ENCODE assay signal across 24 mouse cellular contexts in genomic region chr6:5723986-5724385, GRCm38 (mm10). TPM values are rescaled to one million over a fixed set of nuclear protein-coding genes. Genes with fewer than 3 reads are reported as not detected.
DNase-seq lines count a peak whose midpoint lies in the region; ATAC-seq lines count a peak whose summit lies in the region.
"Had no signal": no experiment of that assay in that cellular context is flagged by ENCODE, and none has a peak within 500 bp of the region (broad histone marks: within the 10 kb centered on the region; RNA-seq: fewer than 3 reads in every experiment).

No protein-coding gene starts in this region.

- no peak overlapping the region for H3K9ac ChIP-seq in midbrain, embryonic 13.5 days (replicated peaks)
- no peak overlapping the region for H3K9ac ChIP-seq in forebrain, embryonic 16.5 days (replicated peaks; ENCODE audit: low read depth, low read length)

- peaks cover 15% of the 10 kb centered on the region; the same call in 1 of the 2 replicates for H3K27me3 ChIP-seq in midbrain, embryonic 13.5 days
- no peaks in the 10 kb centered on the region for H3K27me3 ChIP-seq in forebrain, embryonic 16.5 days (replicated peaks; ENCODE audit: control insufficient read depth, insufficient read depth, low read length)
- H3K27me3 ChIP-seq: CH12.LX had no signal

- H3K4me2 ChIP-seq in midbrain, embryonic 13.5 days (replicated peaks): no peak overlapping the region
- H3K4me2 ChIP-seq in forebrain, embryonic 16.5 days (ENCODE audit: low read length): no peak overlapping the region

- no peak overlapping the region for H3K27ac ChIP-seq in midbrain, embryonic 13.5 days
- H3K27ac ChIP-seq in forebrain, embryonic 16.5 days (ENCODE audit: low read length): no peak overlapping the region

- peaks cover 11% of the 10 kb centered on the region for H3K4me1 ChIP-seq in midbrain, embryonic 13.5 days (replicated peaks)
- peaks cover 11% of the 10 kb centered on the region for H3K4me1 ChIP-seq in forebrain, embryonic 16.5 days (replicated peaks; ENCODE audit: control insufficient read depth, insufficient read depth, low read length)

- 85% methylated on average over 1 of the region's 1 CpGs for WGBS in midbrain, embryonic 13.5 days
- WGBS in forebrain, embryonic 16.5 days: 86% methylated on average over 1 of the region's 1 CpGs

- H3K4me3 ChIP-seq in midbrain, embryonic 13.5 days (replicated peaks): no peak overlapping the region
- no peak overlapping the region for H3K4me3 ChIP-seq in forebrain, embryonic 16.5 days (replicated peaks; ENCODE audit: low read length)

- H3K9me3 ChIP-seq in midbrain, embryonic 13.5 days: no peaks in the 10 kb centered on the region
- no peaks in the 10 kb centered on the region for H3K9me3 ChIP-seq in forebrain, embryonic 16.5 days (ENCODE audit: control insufficient read depth, low read length)
- H3K9me3 ChIP-seq: G1E had no signal

- no peaks in the 10 kb centered on the region for H3K36me3 ChIP-seq in midbrain, embryonic 13.5 days
- H3K36me3 ChIP-seq in forebrain, embryonic 16.5 days (ENCODE audit: control insufficient read depth, insufficient read depth): no peaks in the 10 kb centered on the region
- H3K36me3 ChIP-seq: G1E had no signal

- DNase-seq in ES-CJ7 (ENCODE audit: low read depth, low spot score): peak; percentile 77
- peak; percentile 68 for DNase-seq in R1 (ENCODE audit: low read depth, low spot score)
- DNase-seq in ZHBTc4 (ENCODE audit: low read depth, low spot score): peak; percentile 47
- no peak for DNase-seq in thymus, postnatal 4 days
- DNase-seq: adrenal gland, adult 2 months; adrenal gland, adult 8-10 months; adrenal gland, postnatal 10 days; adrenal gland, postnatal 14 days; adrenal gland, postnatal 25 days; adrenal gland, postnatal 36 days; B cell, adult 2 months; cerebellum, adult 11 months; cerebellum, adult 11-12 months; cerebellum, adult 18-20 months; cerebellum, adult 2 months; cerebellum, adult 8-10 months; cerebellum, adult 9-10 months had no signal

- ATAC-seq in midbrain, embryonic 13.5 days: no peak
- no peak for ATAC-seq in forebrain, embryonic 16.5 days
- ATAC-seq: activated CD4-positive, CD25-positive, alpha-beta regulatory T cell, adult 4 months; CD4-positive, CD25-positive, alpha-beta regulatory T cell, adult 4 months; Patski had no signal

RNA-seq across cellular contexts. Expression of gene Dync1i1, which starts 1.5 kb away (rescaled TPM):
- polyA plus RNA-seq in midbrain, embryonic 13.5 days (2015; fragmentation: Nextera tagmentation; extraction: Ambion mirVana): 6.3 and 7.0 TPM in 2 replicates
- polyA plus RNA-seq in forebrain, embryonic 16.5 days (2015; fragmentation: Nextera tagmentation; extraction: Ambion mirVana): 159 and 183 TPM in 2 replicates
- polyA plus RNA-seq: activated CD4-positive, CD25-positive, alpha-beta regulatory T cell, adult 4 months; CD4-positive, CD25-positive, alpha-beta regulatory T cell, adult 4 months; G1E had no signal

Comparison
In these comparisons a context has a peak if more than half of its experiments do, and no peak if none do; other contexts are left out.
1. RNA of gene Dync1i1, which starts 1.5 kb away (polyA plus RNA-seq): 159 to 183 TPM in forebrain, embryonic 16.5 days; 6.3 to 7.0 TPM in midbrain, embryonic 13.5 days; every median in the first group is over 10 times any median in the second.